Mouse (Mus musculus): ENCODE results near the gene Fxyd7.

The Fxyd7 gene

DNA sequence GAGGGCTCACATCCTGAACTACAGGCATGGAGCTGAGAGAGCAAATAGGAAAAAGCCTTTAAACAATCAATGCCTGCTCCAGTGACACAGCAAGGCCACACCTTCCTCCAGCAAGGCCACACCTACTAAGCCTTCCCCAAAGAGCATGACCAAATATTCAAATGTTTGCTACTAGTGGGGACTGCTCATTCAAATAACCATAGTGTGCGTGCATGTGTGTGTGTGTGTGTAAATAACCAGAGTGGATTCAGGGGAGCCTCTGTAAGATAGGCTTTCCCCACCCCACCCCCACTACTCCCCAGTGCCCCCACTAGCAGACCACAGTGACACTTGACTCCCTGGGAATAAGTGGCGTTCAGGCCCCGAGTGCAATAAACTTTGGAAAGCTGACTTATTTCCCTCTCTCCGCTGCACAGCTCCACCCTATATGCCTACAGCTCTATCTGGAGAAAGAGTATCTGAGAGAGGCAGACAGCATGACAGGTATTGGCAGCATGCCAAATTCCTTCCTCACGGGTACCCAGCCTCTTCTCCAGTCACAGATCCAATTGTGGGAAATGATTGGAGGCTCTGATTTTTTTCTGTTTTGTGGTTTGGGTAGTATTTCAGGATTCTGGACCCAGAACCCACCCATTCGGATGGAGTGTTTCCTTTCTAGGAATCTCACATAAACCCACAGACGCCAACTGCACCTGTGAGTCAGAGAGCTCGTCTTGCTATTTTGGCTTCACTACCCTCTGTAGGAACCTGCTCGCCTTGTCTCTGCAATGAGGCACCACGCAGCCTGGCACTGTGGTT is 34.0 kb downstream of the Fxyd7 start:
- in situ Hi-C loops (cut with MboI; ENCODE audit: low sequenced_read_pairs) = no loop called here

DNA sequence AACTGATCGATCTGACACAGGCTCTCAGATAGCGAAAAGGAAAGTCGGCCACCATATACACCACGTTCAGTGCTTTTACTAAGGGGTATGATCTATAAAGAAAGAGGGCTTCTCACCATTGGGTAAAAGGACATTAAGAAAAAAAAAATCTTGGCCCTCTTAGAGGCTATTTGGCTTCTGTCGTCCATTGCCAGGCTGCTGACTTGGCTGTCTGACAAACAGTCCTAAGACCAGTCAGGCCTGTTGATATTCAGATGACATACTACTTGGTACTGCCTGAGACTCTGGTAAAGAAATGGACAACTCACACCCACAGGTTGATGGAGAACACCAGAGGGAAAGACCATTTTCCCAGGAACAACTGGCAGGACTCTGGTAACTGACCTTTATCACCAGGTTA is 38.3 kb downstream of the Fxyd7 start:
- in situ Hi-C loops (cut with MboI; ENCODE audit: low sequenced_read_pairs) = no loop called here

DNA sequence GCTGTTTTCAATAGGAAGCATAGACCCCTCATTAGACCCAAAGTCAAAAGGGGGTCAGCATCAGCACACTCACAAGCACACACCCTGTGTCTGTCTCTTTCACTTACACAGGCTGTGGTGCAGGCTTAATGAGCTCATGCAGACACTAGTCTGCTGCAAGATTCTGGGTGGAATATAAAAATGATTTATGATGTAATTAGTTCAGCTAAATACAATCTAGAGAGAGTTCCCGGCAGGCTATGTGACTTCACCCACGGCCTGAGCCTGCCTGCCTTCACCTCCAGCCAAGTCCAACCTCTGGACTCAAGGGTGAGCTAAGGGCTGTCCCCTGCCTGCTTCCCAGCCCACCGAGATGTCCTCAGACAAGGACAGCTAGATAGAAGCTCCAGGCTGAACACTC is 42.4 kb downstream of the Fxyd7 start:
- in situ Hi-C loops (cut with MboI; ENCODE audit: low sequenced_read_pairs) = no loop called here

DNA sequence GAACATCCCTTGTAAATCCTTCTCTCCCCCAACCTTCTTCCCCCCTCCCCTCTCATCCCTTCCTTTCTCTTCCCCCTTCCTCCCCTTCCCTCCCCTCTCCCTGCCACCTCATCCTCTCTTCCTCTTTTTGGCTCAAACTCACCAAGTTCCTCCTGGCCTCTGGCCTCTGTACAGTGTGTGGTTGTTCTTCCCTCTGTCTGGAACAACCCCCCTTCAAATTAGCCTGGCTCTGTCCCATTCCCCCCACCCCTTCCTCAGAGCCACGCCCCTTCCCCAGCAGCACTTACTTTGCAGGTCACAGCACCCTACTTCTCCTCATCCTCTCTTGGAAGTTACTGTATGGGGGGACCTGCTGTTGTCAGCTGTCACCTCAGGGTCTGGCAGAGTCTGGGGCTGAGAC is 43.1 kb downstream of the Fxyd7 start:
- in situ Hi-C loops (cut with MboI; ENCODE audit: low sequenced_read_pairs) = no loop called here

DNA sequence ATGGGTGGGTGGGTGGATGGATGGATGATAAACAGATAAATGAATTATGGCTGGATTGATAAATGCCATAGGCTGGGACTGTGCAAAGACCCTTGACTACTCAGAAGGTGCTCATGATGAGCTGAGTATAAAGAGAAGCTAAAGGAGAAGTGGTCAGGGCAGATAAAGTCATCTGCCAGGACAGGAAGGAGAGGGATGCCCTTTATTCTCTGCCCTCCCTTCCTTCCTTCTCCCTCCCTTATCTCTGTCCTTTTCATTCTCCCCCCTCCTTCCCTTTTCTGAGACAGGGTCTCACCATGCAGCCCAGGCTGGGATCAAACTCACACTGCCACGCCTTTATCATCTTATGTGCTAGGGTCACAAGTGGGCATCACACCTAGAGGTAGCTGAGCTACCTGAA is 43.5 kb downstream of the Fxyd7 start:
- in situ Hi-C loops (cut with MboI; ENCODE audit: low sequenced_read_pairs) = no loop called here

DNA sequence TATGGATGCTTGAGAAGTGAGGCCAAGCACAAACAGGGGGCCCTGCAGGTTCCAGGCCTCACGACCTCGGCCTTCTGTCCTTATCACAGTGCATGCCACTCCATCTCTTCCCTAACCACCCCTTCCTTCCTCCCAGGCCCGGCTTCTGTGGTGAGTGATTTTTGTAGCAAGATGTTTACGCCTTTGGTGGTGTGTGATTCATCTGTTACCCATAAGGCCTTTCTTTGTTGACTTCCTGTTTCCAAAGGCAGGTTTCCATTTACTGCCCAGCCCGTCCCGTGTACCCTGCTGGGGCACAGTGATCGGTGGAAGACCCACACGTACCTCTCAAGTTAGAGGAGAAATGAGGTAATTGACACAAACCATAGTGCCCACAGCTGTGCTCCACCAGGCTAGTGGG is 48.6 kb downstream of the Fxyd7 start:
- in situ Hi-C loops (cut with MboI; ENCODE audit: low sequenced_read_pairs) = no loop called here

DNA sequence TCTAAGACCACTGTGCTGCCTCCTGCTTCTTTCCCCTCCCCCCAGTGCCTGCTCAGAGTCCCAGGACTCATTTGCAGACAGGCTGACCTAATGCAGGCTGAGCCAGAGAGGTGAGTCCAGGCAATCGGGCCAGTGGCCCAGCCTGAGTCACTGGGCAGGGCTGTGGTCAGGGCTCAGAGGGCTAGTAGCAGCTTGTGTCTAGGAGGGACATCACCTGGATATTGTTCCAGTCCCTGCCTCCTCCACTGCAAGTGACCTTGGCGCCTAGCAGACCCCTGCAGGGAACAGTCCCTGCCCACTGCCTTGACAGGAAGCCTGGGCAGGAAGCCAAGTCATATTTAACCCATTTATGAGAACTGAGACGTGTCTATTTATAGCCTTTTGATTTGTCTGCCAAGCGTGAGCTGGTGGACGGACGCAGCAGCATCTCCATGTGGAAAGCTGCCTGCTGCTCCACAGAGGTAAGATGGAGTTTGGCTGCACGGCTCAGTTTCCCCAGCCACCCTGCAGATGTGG is 50.7 kb downstream of the Fxyd7 start:
- in situ Hi-C loops (cut with MboI; ENCODE audit: low sequenced_read_pairs) = no loop called here

DNA sequence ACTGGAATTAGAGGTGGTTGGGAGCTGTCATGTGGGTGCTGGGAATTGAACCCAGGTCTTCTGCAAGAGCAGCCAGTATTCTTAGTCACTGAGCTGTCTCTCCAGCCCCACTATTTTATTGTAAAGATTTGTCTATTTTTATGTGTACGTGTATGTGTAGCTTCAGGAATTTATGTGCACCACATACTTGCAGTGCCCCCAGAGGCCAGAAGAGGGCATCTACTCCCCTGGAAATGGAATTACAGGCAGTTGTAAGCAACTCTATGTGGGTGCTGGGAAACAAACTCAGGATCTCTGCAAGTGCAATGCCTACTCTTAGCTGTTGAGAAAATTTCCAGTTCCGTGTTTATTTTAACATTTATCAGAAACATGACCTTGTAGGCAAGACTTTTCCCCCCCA is 54.8 kb downstream of the Fxyd7 start:
- in situ Hi-C loops (cut with MboI; ENCODE audit: low sequenced_read_pairs) = no loop called here

DNA sequence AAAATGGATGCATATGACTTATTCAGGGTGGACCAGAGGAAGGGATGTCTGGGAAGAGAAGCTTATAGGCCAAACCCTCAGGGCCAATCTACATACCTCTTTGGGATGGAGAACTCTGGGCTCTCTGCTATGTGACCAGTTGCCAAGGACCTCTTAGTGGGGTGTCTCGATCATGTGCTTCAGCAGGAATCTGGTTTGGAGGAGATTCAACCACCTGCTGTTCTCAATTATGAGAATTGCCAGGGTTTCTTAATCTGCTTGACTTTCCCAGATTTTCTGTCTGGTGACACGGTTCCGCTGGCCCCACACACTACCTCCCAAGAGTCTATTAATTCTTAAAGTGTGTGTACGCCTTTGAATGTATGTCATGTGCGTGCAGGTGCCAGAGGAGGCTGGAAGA is 57.3 kb downstream of the Fxyd7 start:
- in situ Hi-C loops (cut with MboI; ENCODE audit: low sequenced_read_pairs) = no loop called here

Data from CH12F3 (cell line).